Mouse (Mus musculus): Measurements from ENCODE around the gene Lrrk1.

DNA sequence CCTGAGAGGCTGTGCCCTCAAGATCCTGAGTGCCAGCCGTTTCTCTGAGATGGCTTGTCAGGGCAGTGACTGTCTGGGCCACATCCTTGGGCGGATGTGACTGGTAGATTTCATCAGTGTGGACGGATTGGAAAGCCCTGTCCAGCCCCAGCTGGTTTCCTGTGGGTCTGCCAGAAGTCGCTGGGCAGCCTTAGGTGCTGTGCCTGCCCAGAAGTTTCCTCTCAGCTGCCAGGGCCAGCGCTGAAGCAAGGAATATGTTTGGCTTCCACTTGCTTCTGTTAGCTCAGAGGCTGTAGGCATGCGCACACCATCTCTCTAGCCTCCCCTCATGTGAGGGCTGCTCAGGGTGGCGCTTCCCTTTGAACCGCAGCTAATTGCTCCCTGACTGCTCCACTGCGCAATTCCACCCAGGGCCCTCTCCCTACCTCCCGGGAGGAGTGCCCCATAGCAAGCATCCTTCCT lies 209.0 kb downstream of the Lrrk1 start:
- no peak for TF ChIP-seq MAFK (IDR thresholded peaks at IDR 0.05; ENCODE audit: insufficient read depth, low read depth, low read length)
- TF ChIP-seq ZC3H11A (IDR thresholded peaks at IDR 0.05; ENCODE audit: borderline replicate concordance, low read depth, low read length), result no peak
- TF ChIP-seq CHD2 (IDR thresholded peaks at IDR 0.05; ENCODE audit: low read depth, low read length), result no peak
- no peak for TF ChIP-seq ZNF384 (IDR thresholded peaks at IDR 0.05; ENCODE audit: low read depth, low read length)
- TF ChIP-seq HCFC1 (IDR thresholded peaks at IDR 0.05; ENCODE audit: borderline replicate concordance, insufficient read depth, low read length), result no peak

Measured in ES-E14 (cell line).